In the genomic region with DNA sequence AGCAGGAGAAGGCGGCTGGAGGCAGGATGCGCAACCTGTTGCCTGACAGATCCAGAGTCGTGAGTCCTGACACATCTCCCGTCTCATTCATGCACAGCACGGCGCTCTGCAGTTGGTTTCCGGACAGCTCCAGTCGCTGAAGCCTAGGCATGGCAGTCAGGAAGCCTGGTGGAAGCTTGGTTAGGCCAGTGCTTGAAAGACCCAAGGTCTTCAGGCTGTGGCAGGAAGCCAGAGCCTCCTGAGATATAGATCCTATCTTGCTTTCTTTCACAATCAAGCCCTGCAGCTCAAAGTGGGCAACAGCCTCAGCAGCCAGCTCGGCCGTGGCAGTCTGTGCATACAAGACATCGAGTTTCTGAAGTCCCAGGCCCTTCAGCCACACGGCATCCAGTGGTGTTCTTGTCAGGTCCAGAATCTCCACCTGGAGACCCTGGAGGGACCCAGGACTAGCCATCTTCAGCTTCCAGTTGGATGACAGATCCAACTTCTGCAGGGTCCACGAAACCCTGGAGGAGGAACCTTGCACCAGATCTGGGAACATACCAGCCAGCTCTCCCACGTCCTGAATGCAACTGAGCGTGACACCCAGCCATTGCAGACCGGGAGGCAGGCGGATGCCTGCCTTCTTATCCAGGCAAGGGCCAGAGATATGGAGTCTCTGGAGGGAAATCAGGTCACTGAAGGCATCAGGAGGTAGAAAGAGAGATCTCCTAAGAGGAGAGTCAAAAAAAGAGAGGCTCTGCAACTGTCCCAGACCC, we compare ENCODE assay signal across 10 mouse cellular contexts. TPM values are rescaled to one million over a fixed set of nuclear protein-coding genes. Genes with fewer than 3 reads are reported as not detected.
DNase-seq lines count a peak whose midpoint lies in the region; ATAC-seq and TF ChIP-seq lines count a peak whose summit lies in the region.
"Had no signal": no experiment of that assay in that cellular context is flagged by ENCODE, and none has a peak within 500 bp of the region (broad histone marks: within the 10 kb centered on the region; RNA-seq: fewer than 3 reads in every experiment).

No protein-coding gene starts in this region.

- H3K27ac ChIP-seq in lung, embryonic 14.5 days (ENCODE audit: low read depth): no peak overlapping the region
- H3K27ac ChIP-seq: embryonic facial prominence, embryonic 13.5 days; hindbrain, embryonic 12.5 days had no signal

- peaks cover 8% of the 10 kb centered on the region for H3K4me1 ChIP-seq in lung, embryonic 14.5 days (ENCODE audit: insufficient read depth)
- H3K4me1 ChIP-seq in megakaryocyte, embryonic 14.5 days: peaks cover 70% of the 10 kb centered on the region

- H3K27me3 ChIP-seq in lung, embryonic 14.5 days (ENCODE audit: insufficient read depth, low read length): peaks cover 4% of the 10 kb centered on the region; the same call in 1 of the 2 replicates
- peaks cover 31% of the 10 kb centered on the region for H3K27me3 ChIP-seq in megakaryocyte, embryonic 14.5 days (replicated peaks)

- TF ChIP-seq CTCF in lung, embryonic 14.5 days (IDR thresholded peaks at IDR 0.05; ENCODE audit: low read depth): no peak

- no peaks in the 10 kb centered on the region for H3K9me3 ChIP-seq in lung, embryonic 14.5 days (ENCODE audit: low read depth, low read length)
- H3K9me3 ChIP-seq in megakaryocyte, embryonic 14.5 days: no peaks in the 10 kb centered on the region
- H3K9me3 ChIP-seq: embryonic facial prominence, embryonic 13.5 days; hindbrain, embryonic 12.5 days had no signal

- no peaks in the 10 kb centered on the region for H3K36me3 ChIP-seq in lung, embryonic 14.5 days (ENCODE audit: insufficient read depth)
- no peaks in the 10 kb centered on the region for H3K36me3 ChIP-seq in megakaryocyte, embryonic 14.5 days (replicated peaks; ENCODE audit: low read length)
- H3K36me3 ChIP-seq: embryonic facial prominence, embryonic 13.5 days; hindbrain, embryonic 12.5 days had no signal

- H3K4me2 ChIP-seq in lung, embryonic 14.5 days: no peak overlapping the region
- H3K4me2 ChIP-seq: embryonic facial prominence, embryonic 13.5 days; hindbrain, embryonic 12.5 days had no signal

- peak; percentile 64 for DNase-seq in lung, embryonic 14.5 days
- no peak for DNase-seq in lung, postnatal 25 days (ENCODE audit: low spot score)
- peak; percentile 35 for DNase-seq in T-cell, adult 2 months (ENCODE audit: low spot score)
- peak; percentile 61 for DNase-seq in kidney, adult 9 months
- DNase-seq in retina, postnatal 1 day: no peak
- no peak for DNase-seq in natural killer cell, adult 2 months (ENCODE audit: low spot score in 2 of 2)
- DNase-seq in cerebellum, postnatal 36 days: no peak

- H3K9ac ChIP-seq in lung, embryonic 14.5 days: no peak overlapping the region
- H3K9ac ChIP-seq: embryonic facial prominence, embryonic 13.5 days; hindbrain, embryonic 12.5 days had no signal

- ATAC-seq in lung, embryonic 14.5 days (ENCODE audit: insufficient read depth): 0 out of 2 replicates have a peak, but pooled peaks have one; percentile 29

- no peak overlapping the region for H3K4me3 ChIP-seq in lung, embryonic 14.5 days (ENCODE audit: low read depth, low read length)
- H3K4me3 ChIP-seq in megakaryocyte, embryonic 14.5 days (replicated peaks): peak overlapping the region; percentile 87
- H3K4me3 ChIP-seq: embryonic facial prominence, embryonic 13.5 days; hindbrain, embryonic 12.5 days had no signal

- 63% methylated on average over 17 of the region's 17 CpGs for WGBS in lung, embryonic 14.5 days

RNA-seq across cellular contexts. Expression of a gene that starts 0.9 kb away (rescaled TPM):
- 0.26 and 0.30 TPM in 2 replicates for polyA plus RNA-seq in lung, embryonic 14.5 days (2014; fragmentation: Nextera tagmentation; extraction: Ambion mirVana)
- 1.4 and 1.8 TPM in 2 replicates for polyA plus RNA-seq in megakaryocyte, embryonic 14.5 days (2012; ENCODE audit: insufficient read depth, low replicate concordance)

RNA-seq across cellular contexts. Expression of a gene that starts 7.6 kb away (rescaled TPM):
- polyA plus RNA-seq in lung, embryonic 14.5 days (2014; fragmentation: Nextera tagmentation; extraction: Ambion mirVana): 3.5 and 4.0 TPM in 2 replicates
- 0.41 TPM in 1 of 2 replicates, not detected in the other for polyA plus RNA-seq in megakaryocyte, embryonic 14.5 days (2012; ENCODE audit: insufficient read depth, low replicate concordance)

RNA-seq across cellular contexts. Expression of a gene that starts 37.0 kb away (rescaled TPM):
- polyA plus RNA-seq in lung, embryonic 14.5 days (2014; fragmentation: Nextera tagmentation; extraction: Ambion mirVana): 99.0 and 107 TPM in 2 replicates
- 56.0 and 121 TPM in 2 replicates for polyA plus RNA-seq in megakaryocyte, embryonic 14.5 days (2012; ENCODE audit: insufficient read depth, low replicate concordance)

Comparison
In these comparisons a context has a peak if more than half of its experiments do, and no peak if none do; other contexts are left out.
1. DNase-seq: peak in lung, embryonic 14.5 days (single experiment), T-cell, adult 2 months (single experiment) and kidney, adult 9 months (single experiment); none in lung, postnatal 25 days (single experiment), retina, postnatal 1 day (single experiment), natural killer cell, adult 2 months (0 of 2) and cerebellum, postnatal 36 days (0 of 2).